Mouse (Mus musculus): Measurements from ENCODE around the gene Ppm1a. TPM values are rescaled to one million over a fixed set of nuclear protein-coding genes. Genes with fewer than 3 reads are reported as not detected.
"Not testable (repeated sequence)": the region's sequence is repeated elsewhere in the genome, so short reads cannot be mapped to it uniquely, and the experiment has no call there.

The Ppm1a gene
- polyA plus RNA-seq, 1 experiment from 2014 or later, result 26.2 TPM

DNA sequence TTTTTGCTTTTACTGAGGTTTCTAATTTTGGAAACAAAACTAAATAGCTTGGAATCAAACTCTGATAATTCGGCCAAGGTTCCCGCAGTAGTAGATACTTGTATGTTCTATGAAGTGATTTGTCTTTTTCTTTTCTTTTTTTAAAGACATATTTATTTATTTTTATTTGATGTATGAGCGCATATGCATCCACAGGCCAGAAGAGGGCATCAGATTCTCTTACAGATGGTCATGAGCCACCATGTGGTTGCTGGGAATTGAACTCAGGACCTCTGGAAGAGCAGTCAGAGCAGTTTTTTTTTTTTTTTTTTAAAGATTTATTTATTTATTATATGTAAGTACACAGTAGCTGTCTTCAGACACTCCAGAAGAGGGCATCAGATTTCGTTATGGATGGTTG is 25.5 kb downstream of the Ppm1a start:
- not testable (repeated sequence) for H3K9me3 ChIP-seq (replicated peaks); H3K9ac ChIP-seq; H3K27ac ChIP-seq (replicated peaks); H3K27me3 ChIP-seq; ATAC-seq (ENCODE audit: insufficient read depth); H3K4me3 ChIP-seq (replicated peaks); H3K4me2 ChIP-seq
- WGBS (ENCODE audit: insufficient replicate concordance), result 83% methylated on average over 4 of the region's 4 CpGs
- peaks cover 37% of the 10 kb centered on the region for H3K4me1 ChIP-seq (replicated peaks)
- peaks cover 41% of the 10 kb centered on the region for H3K36me3 ChIP-seq (replicated peaks)

GRCm38 (mm10) chr12:72785183-72785930 is 28.1 kb downstream of the Ppm1a start:
- Histone ChIP-seq H3K36me3 (replicated peaks) (peaks cover 44% of the 10 kb centered on the region), H3K27me3 (no peaks in the 10 kb centered on the region), H3K9me3 (replicated peaks) (no peaks in the 10 kb centered on the region), H3K27ac (replicated peaks) (no peak overlapping the region), H3K4me3 (replicated peaks) (no peak overlapping the region), H3K9ac (no peak overlapping the region), H3K4me1 (replicated peaks) (peaks cover 17% of the 10 kb centered on the region), H3K4me2 (no peak overlapping the region; the same call in 1 of the 2 replicates)
- ATAC-seq (ENCODE audit: insufficient read depth), result no peak
- WGBS (ENCODE audit: insufficient replicate concordance), result 66% methylated on average over 6 of the region's 6 CpGs

DNA sequence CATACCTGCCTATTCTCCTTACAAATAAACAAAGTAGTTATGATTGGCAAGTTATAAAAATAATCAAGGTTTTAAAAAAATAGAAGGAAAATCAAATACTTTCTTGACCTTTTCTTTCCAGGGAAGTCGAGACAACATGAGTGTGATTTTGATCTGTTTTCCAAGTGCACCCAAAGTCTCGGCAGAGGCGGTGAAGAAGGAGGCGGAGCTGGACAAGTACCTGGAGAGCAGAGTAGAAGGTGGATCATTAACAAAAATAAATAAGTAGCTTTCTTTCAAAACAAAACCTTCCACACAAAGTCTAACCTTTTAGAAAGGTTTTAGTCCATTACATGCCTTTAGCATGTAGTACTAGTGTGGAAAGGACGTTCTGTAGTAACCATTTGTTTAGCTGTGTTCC is 29.3 kb downstream of the Ppm1a start:
- Histone ChIP-seq H3K4me1 (replicated peaks) (peaks cover 20% of the 10 kb centered on the region), H3K9ac (no peak overlapping the region), H3K9me3 (replicated peaks) (no peaks in the 10 kb centered on the region), H3K36me3 (replicated peaks) (peaks cover 44% of the 10 kb centered on the region), H3K27ac (replicated peaks) (no peak overlapping the region), H3K27me3 (no peaks in the 10 kb centered on the region), H3K4me2 (no peak overlapping the region), H3K4me3 (replicated peaks) (no peak overlapping the region)
- no peak for ATAC-seq (ENCODE audit: insufficient read depth)
- 78% methylated on average over 5 of the region's 5 CpGs for WGBS (ENCODE audit: insufficient replicate concordance)

- no peak overlapping the region for H3K4me3 ChIP-seq (replicated peaks)
- H3K4me1 ChIP-seq (replicated peaks), result peaks cover 20% of the 10 kb centered on the region
- no peak overlapping the region for H3K4me2 ChIP-seq
- H3K9ac ChIP-seq, result no peak overlapping the region
- H3K36me3 ChIP-seq (replicated peaks), result peaks cover 47% of the 10 kb centered on the region
- no peaks in the 10 kb centered on the region for H3K27me3 ChIP-seq
- no peak for ATAC-seq (ENCODE audit: insufficient read depth)
- WGBS (ENCODE audit: insufficient replicate concordance), result 78% methylated on average over 4 of the region's 4 CpGs
- H3K27ac ChIP-seq (replicated peaks), result no peak overlapping the region
- no peaks in the 10 kb centered on the region for H3K9me3 ChIP-seq (replicated peaks)
Measured at GRCm38 (mm10) chr12:72786986-72787385, 29.7 kb downstream of the Ppm1a start.

GRCm38 (mm10) chr12:72790538-72790937 is 33.3 kb downstream of the Ppm1a start:
- peak; percentile 86 for ATAC-seq (ENCODE audit: insufficient read depth)

GRCm38 (mm10) chr12:72792320-72793091 is 35.3 kb downstream of the Ppm1a start:
- H3K9ac ChIP-seq, result no peak overlapping the region
- H3K27me3 ChIP-seq, result no peaks in the 10 kb centered on the region
- no peak overlapping the region; the same call in 1 of the 2 replicates for H3K4me2 ChIP-seq
- peaks cover 46% of the 10 kb centered on the region for H3K36me3 ChIP-seq (replicated peaks)
- peak; percentile 52 for ATAC-seq (ENCODE audit: insufficient read depth)
- H3K27ac ChIP-seq (replicated peaks), result peak overlapping the region; percentile 72
- WGBS (ENCODE audit: insufficient replicate concordance), result 80% methylated on average over 11 of the region's 11 CpGs
- no peaks in the 10 kb centered on the region for H3K9me3 ChIP-seq (replicated peaks)
- H3K4me3 ChIP-seq (replicated peaks), result no peak overlapping the region
- H3K4me1 ChIP-seq (replicated peaks), result peaks cover 9% of the 10 kb centered on the region

More at GRCm38 (mm10) chr12:72790538-72790937, 33.3 kb downstream of the Ppm1a start:
- Histone ChIP-seq H3K36me3 (replicated peaks) (peaks cover 52% of the 10 kb centered on the region), H3K27me3 (no peaks in the 10 kb centered on the region), H3K4me2 (no peak overlapping the region), H3K9ac (no peak overlapping the region), H3K4me1 (replicated peaks) (peaks cover 11% of the 10 kb centered on the region), H3K27ac (replicated peaks) (no peak overlapping the region), H3K4me3 (replicated peaks) (no peak overlapping the region), H3K9me3 (replicated peaks) (no peaks in the 10 kb centered on the region)
- 22% methylated on average over 7 of the region's 7 CpGs for WGBS (ENCODE audit: insufficient replicate concordance)

- H3K4me3 ChIP-seq (replicated peaks), result no peak overlapping the region
- H3K4me2 ChIP-seq, result no peak overlapping the region
- ATAC-seq (ENCODE audit: insufficient read depth), result no peak
- no peak overlapping the region for H3K27ac ChIP-seq (replicated peaks)
- no peaks in the 10 kb centered on the region for H3K9me3 ChIP-seq (replicated peaks)
- WGBS (ENCODE audit: insufficient replicate concordance), result 91% methylated on average over 8 of the region's 8 CpGs
- H3K9ac ChIP-seq, result no peak overlapping the region
- H3K4me1 ChIP-seq (replicated peaks), result peaks cover 7% of the 10 kb centered on the region
- no peaks in the 10 kb centered on the region for H3K27me3 ChIP-seq
- H3K36me3 ChIP-seq (replicated peaks), result peaks cover 42% of the 10 kb centered on the region
Measured at GRCm38 (mm10) chr12:72793983-72794382, 36.7 kb downstream of the Ppm1a start.

GRCm38 (mm10) chr12:72809798-72810197 is 52.5 kb downstream of the Ppm1a start:
- H3K4me3 ChIP-seq (replicated peaks), result no peak overlapping the region
- H3K4me1 ChIP-seq (replicated peaks), result no peaks in the 10 kb centered on the region
- ATAC-seq (ENCODE audit: insufficient read depth), result no peak
- no peaks in the 10 kb centered on the region for H3K9me3 ChIP-seq (replicated peaks)
- no peaks in the 10 kb centered on the region for H3K36me3 ChIP-seq (replicated peaks)
- H3K27me3 ChIP-seq, result no peaks in the 10 kb centered on the region
- H3K9ac ChIP-seq, result no peak overlapping the region
- H3K4me2 ChIP-seq, result no peak overlapping the region
- H3K27ac ChIP-seq (replicated peaks), result no peak overlapping the region
- 27% methylated on average over 6 of the region's 6 CpGs for WGBS (ENCODE audit: insufficient replicate concordance)

DNA sequence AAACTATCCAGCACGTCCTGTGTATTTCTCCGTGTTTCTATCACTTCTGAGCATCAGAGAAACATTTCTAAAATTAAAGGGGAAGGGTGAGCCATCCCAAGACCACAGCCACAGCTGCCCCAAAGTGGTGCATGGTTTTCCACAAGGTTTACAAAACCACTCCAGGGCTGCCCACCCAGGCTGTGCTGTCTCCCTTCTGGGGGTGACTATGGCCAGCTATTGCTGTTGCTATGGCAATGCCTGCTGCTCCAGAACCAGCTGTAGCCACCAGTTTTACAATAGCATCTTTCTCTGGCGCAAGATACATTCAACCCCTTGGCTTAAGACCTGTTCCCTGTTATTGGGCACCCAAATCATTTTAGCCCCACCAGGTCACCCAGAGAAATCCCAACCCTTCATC is 54.3 kb downstream of the Ppm1a start:
- H3K9ac ChIP-seq, result no peak overlapping the region
- no peak overlapping the region for H3K27ac ChIP-seq (replicated peaks)
- ATAC-seq (ENCODE audit: insufficient read depth), result no peak
- no peaks in the 10 kb centered on the region for H3K36me3 ChIP-seq (replicated peaks)
- H3K27me3 ChIP-seq, result no peaks in the 10 kb centered on the region
- no peaks in the 10 kb centered on the region for H3K4me1 ChIP-seq (replicated peaks)
- no peak overlapping the region for H3K4me3 ChIP-seq (replicated peaks)
- H3K9me3 ChIP-seq (replicated peaks), result no peaks in the 10 kb centered on the region
- H3K4me2 ChIP-seq, result no peak overlapping the region
- 59% methylated on average over 3 of the region's 3 CpGs for WGBS (ENCODE audit: insufficient replicate concordance)

DNA sequence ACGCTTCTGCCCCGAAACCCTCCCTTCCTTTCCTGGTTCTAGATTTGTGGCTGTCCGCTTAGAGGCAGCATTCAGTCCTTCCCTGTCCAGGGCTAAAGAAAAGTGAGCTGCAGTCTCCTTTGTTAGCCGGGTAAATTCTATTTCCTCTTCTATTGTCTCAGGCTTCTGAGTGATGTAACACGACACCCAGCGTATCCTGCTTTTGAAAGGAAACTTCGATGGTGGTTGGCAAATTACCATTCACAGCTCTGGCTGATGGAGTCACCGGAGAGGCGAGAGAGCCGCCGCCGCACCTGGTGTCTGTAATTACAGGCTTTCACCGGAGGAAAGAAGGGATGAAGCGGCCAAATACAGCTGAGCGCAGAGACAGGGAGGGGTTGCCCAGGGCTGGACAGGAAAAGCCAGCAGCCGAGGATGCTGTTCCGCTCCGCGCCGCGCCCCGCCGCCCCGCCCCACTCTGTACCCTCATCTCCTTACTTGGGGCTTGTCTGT is 63.7 kb downstream of the Ppm1a start:
- H3K36me3 ChIP-seq (replicated peaks), result no peaks in the 10 kb centered on the region
- H3K4me3 ChIP-seq (replicated peaks), result peak overlapping the region; percentile 28
- no peaks in the 10 kb centered on the region for H3K9me3 ChIP-seq (replicated peaks)
- no peak overlapping the region for H3K9ac ChIP-seq
- H3K27me3 ChIP-seq, result peaks cover 48% of the 10 kb centered on the region
- ATAC-seq (ENCODE audit: insufficient read depth), result no peak
- H3K4me1 ChIP-seq (replicated peaks), result peaks cover 4% of the 10 kb centered on the region; the same call in 1 of the 2 replicates
- peak overlapping the region; percentile 48 for H3K4me2 ChIP-seq
- WGBS (ENCODE audit: insufficient replicate concordance), result 4% methylated on average over 24 of the region's 24 CpGs
- H3K27ac ChIP-seq (replicated peaks), result no peak overlapping the region

DNA sequence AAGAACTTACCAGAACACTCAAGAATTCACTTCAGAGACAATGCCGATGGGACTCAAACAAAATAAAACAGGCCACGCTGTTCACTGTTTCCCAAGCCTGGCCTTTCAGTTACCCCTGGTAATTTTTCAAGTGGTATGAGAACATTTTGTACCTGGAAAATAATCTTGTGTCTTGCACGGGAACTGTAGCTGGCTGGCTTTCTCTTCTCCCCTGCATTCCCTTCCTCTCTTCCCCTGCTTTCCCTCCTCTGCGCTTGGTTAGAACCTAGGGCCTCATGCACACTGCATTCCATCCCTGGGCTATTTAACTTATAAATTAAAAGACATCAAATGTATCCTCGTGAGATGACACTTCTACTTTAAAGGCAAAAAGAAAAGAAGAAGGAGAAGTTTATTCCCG is 64.3 kb downstream of the Ppm1a start:
- no peak for ATAC-seq (ENCODE audit: insufficient read depth)
- peaks cover 4% of the 10 kb centered on the region; the same call in 1 of the 2 replicates for H3K4me1 ChIP-seq (replicated peaks)
- peaks cover 48% of the 10 kb centered on the region for H3K27me3 ChIP-seq
- H3K4me2 ChIP-seq, result peak overlapping the region; percentile 48
- no peaks in the 10 kb centered on the region for H3K9me3 ChIP-seq (replicated peaks)
- H3K4me3 ChIP-seq (replicated peaks), result no peak overlapping the region
- H3K27ac ChIP-seq (replicated peaks), result no peak overlapping the region
- WGBS (ENCODE audit: insufficient replicate concordance), result 31% methylated on average over 6 of the region's 6 CpGs
- H3K36me3 ChIP-seq (replicated peaks), result no peaks in the 10 kb centered on the region
- H3K9ac ChIP-seq, result no peak overlapping the region
